ENCODE assay signal across 13 mouse cellular contexts in the genomic region with DNA sequence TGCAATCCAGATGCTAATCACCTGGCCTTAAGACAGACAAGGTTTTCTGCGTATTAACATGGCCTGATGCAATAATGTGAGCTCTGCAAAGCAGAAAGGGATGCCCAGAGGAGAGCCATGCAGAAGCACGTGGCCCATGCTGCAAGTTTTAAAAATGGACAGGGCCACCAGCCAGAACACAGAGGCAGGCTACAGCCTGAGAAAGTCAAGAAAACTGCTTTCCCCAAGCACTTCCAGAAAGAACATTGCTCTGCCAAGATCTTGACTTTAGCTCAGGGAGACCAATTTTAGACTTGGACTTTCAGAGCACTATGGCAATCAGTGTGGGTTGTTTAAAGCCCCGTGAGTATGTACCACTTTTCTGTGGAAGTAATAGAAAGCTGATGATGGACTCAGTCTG.
"Had no signal": no experiment of that assay in that cellular context is flagged by ENCODE, and none has a peak within 500 bp of the region (broad histone marks: within the 10 kb centered on the region; RNA-seq: fewer than 3 reads in every experiment).

No protein-coding gene starts in this region.

- H3K9me3 ChIP-seq: limb, embryonic 13.5 days; midbrain, embryonic 12.5 days; neural tube, embryonic 13.5 days had no signal

- H3K36me3 ChIP-seq: limb, embryonic 13.5 days; midbrain, embryonic 12.5 days; neural tube, embryonic 13.5 days had no signal

- H3K27me3 ChIP-seq: limb, embryonic 13.5 days; midbrain, embryonic 12.5 days; neural tube, embryonic 13.5 days had no signal

- H3K4me1 ChIP-seq: midbrain, embryonic 12.5 days had no signal

- H3K27ac ChIP-seq: limb, embryonic 13.5 days; liver, embryonic 14.5 days; midbrain, embryonic 12.5 days; neural tube, embryonic 13.5 days; stomach, postnatal 0 days had no signal

- H3K4me3 ChIP-seq: limb, embryonic 13.5 days; midbrain, embryonic 12.5 days; neural tube, embryonic 13.5 days had no signal

- DNase-seq: kidney, postnatal 10 days; layer of hippocampus, postnatal 36 days; left cerebral cortex, postnatal 4 days; lung, adult 18-20 months; lung, postnatal 4 days; right cerebral cortex, adult 18-20 months; right cerebral cortex, postnatal 25 days; thymus, postnatal 4 days had no signal
